Mouse (Mus musculus) cerebellum, adult 2 months (tissue): ENCODE results near the gene Ccl3. TPM values are rescaled to one million over a fixed set of nuclear protein-coding genes. Genes with fewer than 3 reads are reported as not detected.

Experiments
- DNase-seq, 2 experiments: peaks; one replicate each; pipeline ENCODE4 v3.0.0; 2021
- H3K27ac ChIP-seq: fragments of 200-500 bp; 2 replicates; pipeline ENCODE4 v1.5.1; 2012; ENCODE audit warnings: low read length, control low read depth, inconsistent platforms; ENCODE audit not compliant: insufficient read depth
- H3K27me3 ChIP-seq: fragments of 200-500 bp; 2 replicates; pipeline ENCODE4 v1.6.1; 2012; ENCODE audit warnings: inconsistent platforms, mild to moderate bottlenecking, low read length, moderate library complexity; ENCODE audit not compliant: control insufficient read depth, insufficient read depth
- H3K4me1 ChIP-seq: fragments of 200-500 bp; 2 replicates; pipeline ENCODE4 v1.6.1; 2011; ENCODE audit warnings: low read length; ENCODE audit not compliant: control insufficient read depth, insufficient read depth
- H3K4me3 ChIP-seq: fragments of 200-500 bp; replicated peaks from 2 replicates; pipeline ENCODE3; 2011; ENCODE audit warnings: mild to moderate bottlenecking, low read depth, low read length, control low read depth; ENCODE audit not compliant: insufficient read depth
- CTCF ChIP-seq: fragments of 200-500 bp; IDR thresholded peaks from 2 replicates; pipeline ENCODE4 v1.5.1; 2011; ENCODE audit warnings: low read depth, mild to moderate bottlenecking, control low read depth, low read length, moderate library complexity, borderline replicate concordance; ENCODE audit not compliant: insufficient read depth
- POLR2A ChIP-seq: fragments of 200-500 bp; IDR thresholded peaks from 2 replicates; pipeline ENCODE4 v1.6.1; 2011; ENCODE audit warnings: low read length, control low read depth, borderline replicate concordance; ENCODE audit not compliant: insufficient read depth
- WGBS: fragments of 180-500 bp; shearing (Covaris S2); methylation state at CpG from one replicate; pipeline ENCODE4 v1.1.7; 2018; 5-methylcytosine and 5-hydroxymethylcytosine counted together
- polyA plus RNA-seq: library from polyadenylated mRNA; depleted of rRNA; stranded (reverse); fragments of >200 nt; gene quantifications from 2 replicates; pipeline ENCODE4 v1.2.3, GENCODE M21; 2012; rRNA removed

Ccl3 gene
- polyA plus RNA-seq, 1 experiment: 0.25 TPM

GRCm38 (mm10) chr11:83598207-83598837 is 50.8 kb downstream of the Ccl3 start:
- Histone ChIP-seq H3K4me1 (no peaks in the 10 kb centered on the region), H3K4me3 (no peak overlapping the region), H3K27ac (no peak overlapping the region), H3K27me3 (no peaks in the 10 kb centered on the region)
- no peak for TF ChIP-seq CTCF
- no peak for TF ChIP-seq POLR2A
- 81% methylated on average over 3 of the region's 3 CpGs for WGBS
- no peak for DNase-seq

Other genes starting within 250 kb of the Ccl3 start
- gene Rasl10b, start 240.2 kb downstream of the Ccl3 start, polyA plus RNA-seq: 121 and 126 TPM in 2 replicates
- 0.16 and 0.22 TPM in 2 replicates for gene Gas2l2, start 219.9 kb downstream of the Ccl3 start, polyA plus RNA-seq
- gene 1700020L24Rik, start 211.7 kb downstream of the Ccl3 start, polyA plus RNA-seq: 1.5 and 3.1 TPM in 2 replicates
- gene Mmp28, start 186.3 kb downstream of the Ccl3 start, polyA plus RNA-seq: 4.3 and 4.8 TPM in 2 replicates
- gene Taf15, start 176.3 kb downstream of the Ccl3 start, polyA plus RNA-seq: 60.0 and 60.1 TPM in 2 replicates
- gene Heatr9, start 127.2 kb downstream of the Ccl3 start, polyA plus RNA-seq: not detected in 2 replicates
- 0.85 and 1.3 TPM in 2 replicates for gene Ccl5, start 118.8 kb downstream of the Ccl3 start, polyA plus RNA-seq
- 0.62 and 0.87 TPM in 2 replicates for gene Ccl9, start 70.7 kb downstream of the Ccl3 start, polyA plus RNA-seq
- gene Ccl6, start 56.3 kb downstream of the Ccl3 start, polyA plus RNA-seq: 1.0 and 1.7 TPM in 2 replicates
- not detected in 2 replicates for gene Rpl9-ps1, start 3.7 kb downstream of the Ccl3 start, polyA plus RNA-seq
- gene Ccl4, start 13.2 kb upstream of the Ccl3 start, polyA plus RNA-seq: 0.25 and 0.32 TPM in 2 replicates
- 0.51 and 1.1 TPM in 2 replicates for gene Wfdc17, start 54.6 kb upstream of the Ccl3 start, polyA plus RNA-seq
- 3.0 and 5.3 TPM in 2 replicates for gene Wfdc18, start 59.7 kb upstream of the Ccl3 start, polyA plus RNA-seq
- 0.36 TPM in 1 of 2 replicates, not detected in the other for gene Wfdc21, start 97.6 kb upstream of the Ccl3 start, polyA plus RNA-seq
- gene Heatr6, start 104.3 kb upstream of the Ccl3 start, polyA plus RNA-seq: 17.4 and 19.0 TPM in 2 replicates
- 0.17 and 0.20 TPM in 2 replicates for gene Hnf1b, start 200.7 kb upstream of the Ccl3 start, polyA plus RNA-seq